Mouse (Mus musculus) stomach, embryonic 14.5 days (tissue): Measurements from ENCODE around the gene Fars2. TPM values are rescaled to one million over a fixed set of nuclear protein-coding genes. Genes with fewer than 3 reads are reported as not detected.

Experiments
- ATAC-seq: fragments of 200-750 bp; cut with Nextera tagmentation; 2 replicates; pipeline ENCODE4 v1.8.0; 2017; ENCODE audit warnings: low read depth, moderate TSS enrichment; ENCODE audit not compliant: insufficient number of reproducible peaks, insufficient read depth, low FRiP score
- H3K27ac ChIP-seq: fragments of 300-500 bp; sonication (generic); 2 replicates; pipeline ENCODE4 v1.5.1; 2014; ENCODE audit warnings: mild to moderate bottlenecking, low read length, moderate library complexity, mixed read lengths
- H3K27me3 ChIP-seq: fragments of 300-500 bp; sonication (generic); 2 replicates; pipeline ENCODE4 v1.6.1; 2014; ENCODE audit warnings: low read length, control low read depth, mixed read lengths; ENCODE audit not compliant: control insufficient read depth, insufficient read depth
- H3K36me3 ChIP-seq: fragments of 300-500 bp; sonication (generic); 2 replicates; pipeline ENCODE4 v1.6.1; 2014; ENCODE audit warnings: mild to moderate bottlenecking, control low read depth, low read length, moderate library complexity, mixed read lengths; ENCODE audit not compliant: control insufficient read depth, insufficient read depth
- H3K4me1 ChIP-seq: fragments of 300-500 bp; sonication (generic); 2 replicates; pipeline ENCODE4 v1.6.1; 2014; ENCODE audit warnings: low read length, control low read depth, mixed read lengths; ENCODE audit not compliant: control insufficient read depth, insufficient read depth
- H3K4me2 ChIP-seq: fragments of 300-500 bp; sonication (generic); replicated peaks from 2 replicates; pipeline ENCODE4 v1.6.1; 2014; ENCODE audit warnings: low read depth, low read length, control low read depth
- H3K4me3 ChIP-seq: fragments of 300-500 bp; sonication (generic); 2 replicates; pipeline ENCODE4 v1.5.1; 2014; ENCODE audit warnings: low read depth, low read length, control low read depth
- H3K9ac ChIP-seq: fragments of 300-500 bp; sonication (generic); replicated peaks from 2 replicates; pipeline ENCODE4 v1.6.1; 2014; ENCODE audit warnings: low read depth, mild to moderate bottlenecking, control low read depth, low read length, moderate library complexity, mixed read lengths
- H3K9me3 ChIP-seq: fragments of 300-500 bp; sonication (generic); 2 replicates; pipeline ENCODE4 v1.6.1; 2016; ENCODE audit warnings: low read depth, low read length, control low read depth; ENCODE audit not compliant: control insufficient read depth
- WGBS: fragments of 180-500 bp; shearing (Covaris S2); extraction: QIAGEN DNeasy Blood & Tissue Kit; methylation state at CpG from one replicate; pipeline ENCODE4 v1.1.7; 2014; 5-methylcytosine and 5-hydroxymethylcytosine counted together
- polyA plus RNA-seq: library from polyadenylated mRNA; unstranded; fragments of >200 nt; fragmentation: Nextera tagmentation; extraction: Ambion mirVana; gene quantifications from 2 replicates; pipeline ENCODE4 v1.2.1, GENCODE M21; 2014

The Fars2 gene
- polyA plus RNA-seq, 1 experiment from 2014 or later: 40.0 TPM

DNA sequence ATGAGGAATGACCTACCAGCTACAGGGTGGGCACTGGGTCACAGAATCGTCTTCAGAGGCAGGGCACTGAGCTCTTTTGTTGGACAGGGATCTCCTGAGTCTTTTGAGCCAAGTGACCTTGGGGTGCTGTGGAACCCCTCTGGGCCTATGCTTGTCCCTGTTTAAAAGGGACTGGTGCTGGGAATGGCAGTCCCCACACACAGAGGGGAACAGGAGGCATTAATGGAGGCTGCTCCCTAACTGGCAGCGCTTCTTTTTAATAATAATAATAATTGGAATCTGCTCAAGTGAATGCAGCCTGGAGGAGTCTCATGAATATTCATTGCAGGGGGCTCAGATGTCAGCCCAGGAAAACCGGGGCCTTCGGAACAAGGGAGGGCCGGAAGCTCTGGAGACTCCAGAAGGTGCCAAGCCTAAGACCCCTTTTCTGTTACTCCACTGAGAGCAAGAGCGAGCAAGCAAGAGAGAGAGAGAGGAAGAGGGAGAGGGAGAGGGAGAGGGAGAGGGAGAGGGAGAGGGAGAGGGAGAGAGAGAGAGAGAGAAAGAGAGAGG, 447.6 kb downstream of the Fars2 start:
- WGBS: 53% methylated on average over 6 of the region's 6 CpGs
- H3K4me1 ChIP-seq: no peaks in the 10 kb centered on the region
- no peak overlapping the region for H3K27ac ChIP-seq
- H3K9ac ChIP-seq: no peak overlapping the region
- H3K36me3 ChIP-seq: no peaks in the 10 kb centered on the region
- H3K4me2 ChIP-seq: no peak overlapping the region
- ATAC-seq: no peak
- H3K27me3 ChIP-seq: no peaks in the 10 kb centered on the region
- H3K4me3 ChIP-seq: no peak overlapping the region
- H3K9me3 ChIP-seq: no peaks in the 10 kb centered on the region

DNA sequence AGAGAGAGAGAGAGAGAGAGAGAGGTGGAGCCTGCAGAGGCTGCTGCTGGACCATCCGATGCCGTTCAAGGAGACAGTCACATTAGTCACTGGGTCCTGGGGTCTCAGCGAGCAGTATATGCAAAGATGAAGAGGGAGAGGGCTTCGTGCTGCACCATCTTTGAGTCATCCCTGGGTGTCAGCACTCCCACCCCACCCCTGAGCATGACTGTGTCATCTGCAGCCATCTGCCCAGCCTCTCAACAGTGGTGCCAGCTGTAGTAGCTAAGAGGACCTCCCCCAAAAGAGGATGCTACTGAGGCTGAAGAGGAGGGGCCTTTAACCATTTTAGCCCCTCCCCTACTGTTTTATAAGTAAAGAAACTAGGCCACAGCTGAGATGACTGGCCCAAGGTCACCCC, 459.6 kb downstream of the Fars2 start:
- H3K36me3 ChIP-seq: no peaks in the 10 kb centered on the region
- no peaks in the 10 kb centered on the region for H3K27me3 ChIP-seq
- ATAC-seq: no peak
- H3K4me1 ChIP-seq: no peaks in the 10 kb centered on the region
- WGBS: 37% methylated on average over 4 of the region's 4 CpGs
- H3K4me3 ChIP-seq: no peak overlapping the region
- H3K9ac ChIP-seq: no peak overlapping the region
- H3K4me2 ChIP-seq: no peak overlapping the region
- no peak overlapping the region for H3K27ac ChIP-seq
- no peaks in the 10 kb centered on the region for H3K9me3 ChIP-seq

DNA sequence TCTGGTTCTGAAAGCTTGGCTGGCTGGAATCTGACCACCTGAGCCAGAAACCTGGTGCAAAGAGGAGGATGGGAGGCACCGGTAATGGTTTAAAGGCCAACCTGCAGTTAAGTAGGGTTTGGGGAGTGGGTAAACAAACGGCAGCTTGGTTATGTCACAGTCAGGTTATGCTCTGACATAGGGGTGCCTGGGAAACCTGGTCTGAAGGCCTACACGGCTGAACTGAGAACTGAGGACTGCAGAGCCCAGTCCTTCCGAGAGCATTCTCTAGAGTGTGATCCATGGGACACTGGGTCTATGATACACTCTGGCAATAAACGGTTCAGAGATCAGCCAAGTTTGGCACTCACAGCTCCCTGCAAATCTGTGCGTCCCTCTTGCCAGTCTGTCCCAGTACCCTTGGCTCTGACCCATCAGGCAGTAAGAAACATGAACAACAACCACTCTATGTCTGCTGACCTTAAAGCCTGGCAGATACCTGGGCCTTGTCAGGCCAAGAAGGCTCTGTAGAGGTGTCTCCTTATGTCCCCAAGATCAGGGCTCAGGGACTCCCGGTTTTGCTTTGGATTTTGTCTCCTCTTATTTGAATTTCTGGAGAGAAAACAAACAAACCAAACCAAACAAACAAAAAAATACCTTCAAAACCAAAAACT, 460.8 kb downstream of the Fars2 start:
- ATAC-seq: 0 out of 2 replicates have a peak, but pooled peaks have one; percentile 10
- H3K36me3 ChIP-seq: no peaks in the 10 kb centered on the region
- H3K27ac ChIP-seq: no peak overlapping the region
- no peak overlapping the region; the same call in 1 of the 2 replicates for H3K9ac ChIP-seq
- peak overlapping the region; percentile 64 for H3K4me2 ChIP-seq
- H3K9me3 ChIP-seq: no peaks in the 10 kb centered on the region
- H3K27me3 ChIP-seq: no peaks in the 10 kb centered on the region
- WGBS: 35% methylated on average over 7 of the region's 7 CpGs
- H3K4me3 ChIP-seq: peak overlapping the region; percentile 47
- no peaks in the 10 kb centered on the region for H3K4me1 ChIP-seq

DNA sequence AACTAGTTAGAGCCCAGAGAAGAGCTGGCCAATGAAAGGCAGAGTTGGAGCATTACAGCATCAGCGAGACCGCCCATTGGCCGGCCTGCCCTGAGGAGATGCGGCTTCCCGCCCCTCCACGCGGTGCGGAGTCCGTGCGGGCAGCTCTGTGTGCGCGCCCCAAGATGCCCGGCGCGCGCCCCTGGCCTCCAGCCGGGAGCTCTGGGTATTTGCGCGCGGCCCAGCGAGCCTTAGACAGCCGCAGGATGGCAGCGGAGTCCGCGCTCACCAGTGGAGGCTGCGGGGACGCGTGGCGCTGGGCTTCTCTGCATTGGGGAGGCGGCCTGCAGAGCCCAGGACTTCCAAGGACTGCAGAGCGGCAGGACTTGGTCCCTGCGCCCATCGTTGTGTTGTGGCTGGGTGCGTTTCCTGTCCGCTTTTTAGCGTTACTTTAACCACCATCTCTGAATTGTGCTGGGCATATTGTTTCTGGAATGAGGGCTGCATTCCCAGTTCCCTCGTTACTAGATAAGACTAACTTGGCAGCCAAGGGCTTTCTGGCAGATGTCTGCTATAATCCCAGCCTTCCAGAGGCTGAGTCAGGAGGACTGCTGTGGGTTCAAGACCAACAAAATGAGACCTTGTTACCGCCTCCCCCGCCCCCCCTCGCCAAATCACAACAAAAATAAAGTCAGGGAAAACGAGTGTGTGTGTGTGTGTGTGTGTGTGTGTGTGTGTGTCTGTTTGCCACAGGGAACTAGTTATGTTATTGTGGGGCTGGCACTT, 461.5 kb downstream of the Fars2 start:
- Histone ChIP-seq H3K9ac (peak overlapping the region; percentile 57), H3K27ac (no peak overlapping the region), H3K36me3 (no peaks in the 10 kb centered on the region), H3K9me3 (no peaks in the 10 kb centered on the region), H3K4me1 (0 out of 2 replicates have a peak, but pooled peaks cover 2% of the 10 kb centered on the region), H3K27me3 (no peaks in the 10 kb centered on the region), H3K4me3 (peak overlapping the region; percentile 47), H3K4me2 (peak overlapping the region; percentile 64)
- 2% methylated on average over 41 of the region's 41 CpGs for WGBS
- peak; percentile 90 for ATAC-seq

DNA sequence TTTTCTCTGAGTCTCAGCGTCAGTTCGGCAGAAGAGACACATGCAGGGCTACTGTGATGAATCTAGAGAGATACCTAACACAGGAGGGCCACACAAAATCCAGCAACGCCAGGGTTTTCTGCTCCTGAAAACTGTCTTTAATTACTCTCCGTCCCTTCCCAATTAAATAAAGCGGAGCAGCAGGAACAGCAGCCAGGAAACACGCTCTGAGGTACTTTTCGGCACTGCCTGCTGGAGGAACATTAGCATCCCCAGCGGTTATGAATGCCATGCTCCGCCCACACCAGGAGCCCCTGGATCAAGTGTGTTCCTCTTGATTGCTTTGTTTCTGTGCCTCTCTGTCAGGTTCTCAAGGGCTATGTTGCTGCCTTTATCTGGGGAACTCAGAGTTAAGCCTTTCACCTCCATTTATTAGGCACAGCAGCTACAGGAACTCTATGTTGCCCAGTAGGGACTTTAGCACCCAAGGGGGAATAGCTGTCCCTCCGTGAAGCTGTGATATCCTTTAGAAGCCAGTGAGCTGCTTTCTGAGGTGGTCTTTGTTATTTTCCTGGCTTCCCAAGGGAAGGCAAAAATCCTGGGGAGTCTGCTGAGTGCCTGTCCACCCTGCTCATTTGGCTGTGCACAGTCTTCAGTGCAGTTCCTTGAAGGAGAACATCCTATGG, 465.3 kb downstream of the Fars2 start:
- 24% methylated on average over 10 of the region's 10 CpGs for WGBS
- Histone ChIP-seq H3K4me3 (no peak overlapping the region), H3K9me3 (0 out of 2 replicates have a peak, but pooled peaks cover 3% of the 10 kb centered on the region), H3K4me2 (no peak overlapping the region), H3K36me3 (no peaks in the 10 kb centered on the region), H3K27me3 (no peaks in the 10 kb centered on the region), H3K9ac (no peak overlapping the region), H3K4me1 (0 out of 2 replicates have a peak, but pooled peaks cover 2% of the 10 kb centered on the region), H3K27ac (no peak overlapping the region)
- ATAC-seq: no peak

DNA sequence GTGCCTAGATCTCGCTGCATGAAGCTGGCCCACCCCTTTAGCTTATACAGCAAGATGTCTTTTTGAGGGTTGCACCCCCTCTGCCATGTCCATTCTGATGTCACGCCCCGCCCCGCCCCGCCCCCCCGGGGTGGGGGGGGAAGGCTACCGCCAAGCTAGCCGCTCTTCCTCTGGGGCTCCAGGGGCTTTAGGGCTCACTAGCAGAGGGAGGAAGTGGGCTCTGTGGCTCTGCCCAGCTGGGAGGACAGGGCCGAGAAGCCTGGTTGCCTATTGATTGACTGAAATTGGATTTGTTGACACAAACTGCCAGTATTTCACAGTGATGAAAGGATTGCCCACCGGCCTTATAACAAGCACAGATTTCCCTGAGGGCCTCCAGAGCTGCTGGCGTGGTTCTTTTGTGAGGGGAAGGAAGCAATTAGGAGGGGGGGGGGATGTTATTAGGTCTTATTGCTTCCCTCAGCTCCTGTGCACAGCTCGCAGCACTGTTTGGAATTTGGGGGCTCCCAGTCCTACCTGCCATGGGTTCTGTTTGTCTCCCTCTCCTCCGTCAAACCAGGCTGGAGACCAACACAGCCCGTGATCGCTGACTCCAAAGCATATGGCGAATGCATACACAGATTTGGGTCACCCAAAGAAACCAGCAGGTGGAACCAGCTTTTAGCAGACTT, 466.4 kb downstream of the Fars2 start:
- ATAC-seq: no peak
- H3K4me2 ChIP-seq: 0 out of 2 replicates have a peak overlapping the region, but pooled peaks have one; percentile 17
- H3K9me3 ChIP-seq: 0 out of 2 replicates have a peak, but pooled peaks cover 3% of the 10 kb centered on the region
- H3K36me3 ChIP-seq: no peaks in the 10 kb centered on the region
- 0 out of 2 replicates have a peak, but pooled peaks cover 2% of the 10 kb centered on the region for H3K4me1 ChIP-seq
- 22% methylated on average over 16 of the region's 16 CpGs for WGBS
- H3K27ac ChIP-seq: no peak overlapping the region
- no peak overlapping the region for H3K4me3 ChIP-seq
- H3K9ac ChIP-seq: no peak overlapping the region
- H3K27me3 ChIP-seq: no peaks in the 10 kb centered on the region

DNA sequence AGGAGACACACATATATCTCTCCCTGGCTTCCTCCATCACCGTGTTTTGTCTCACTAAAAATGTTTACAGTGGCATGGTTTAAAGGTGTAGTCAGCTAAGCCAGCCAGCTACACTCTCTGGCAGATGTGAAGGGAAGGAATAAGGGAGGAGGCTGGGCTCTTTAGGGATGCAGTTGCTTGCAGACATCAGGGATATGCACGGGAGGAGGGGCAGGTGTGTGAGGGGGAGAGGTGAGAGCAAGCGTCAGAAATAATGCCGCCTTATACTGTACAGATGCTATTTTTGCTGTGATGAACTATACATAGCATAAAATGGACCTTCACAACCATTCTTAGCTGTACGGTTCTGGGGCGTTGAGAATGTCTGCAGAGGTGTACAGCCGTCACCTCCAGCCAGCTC, 467.0 kb downstream of the Fars2 start:
- Histone ChIP-seq H3K4me3 (no peak overlapping the region), H3K9ac (no peak overlapping the region), H3K9me3 (0 out of 2 replicates have a peak, but pooled peaks cover 3% of the 10 kb centered on the region), H3K4me2 (no peak overlapping the region), H3K27ac (no peak overlapping the region), H3K27me3 (no peaks in the 10 kb centered on the region), H3K36me3 (no peaks in the 10 kb centered on the region), H3K4me1 (0 out of 2 replicates have a peak, but pooled peaks cover 2% of the 10 kb centered on the region)
- 61% methylated on average over 7 of the region's 7 CpGs for WGBS
- ATAC-seq: no peak

DNA sequence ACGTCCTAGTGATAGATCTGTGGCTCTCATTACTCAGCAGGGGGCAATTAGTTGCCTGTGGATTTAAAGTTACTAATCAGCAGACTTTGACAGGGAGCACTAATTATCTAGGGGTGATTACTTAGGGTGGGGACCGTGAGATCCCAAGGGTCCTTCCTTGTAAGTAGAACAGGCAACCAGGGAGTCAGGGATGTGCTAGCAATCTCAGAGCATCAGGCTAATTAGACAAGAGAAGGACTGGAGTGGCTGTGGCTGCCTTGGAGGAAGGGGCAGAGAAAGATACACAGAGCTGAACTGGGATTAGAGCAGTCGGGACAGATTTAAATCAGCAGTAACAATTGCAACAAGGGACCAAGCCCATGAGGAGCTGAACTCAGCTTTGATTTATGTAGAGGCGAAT, 471.9 kb downstream of the Fars2 start:
- WGBS: 44% methylated on average over 4 of the region's 4 CpGs
- no peak overlapping the region for H3K9ac ChIP-seq

More for the DNA sequence above, 471.9 kb downstream of the Fars2 start:
- no peak for ATAC-seq
- no peak overlapping the region for H3K4me2 ChIP-seq
- H3K9me3 ChIP-seq: 0 out of 2 replicates have a peak, but pooled peaks cover 3% of the 10 kb centered on the region
- no peaks in the 10 kb centered on the region for H3K4me1 ChIP-seq
- H3K27me3 ChIP-seq: no peaks in the 10 kb centered on the region
- no peak overlapping the region for H3K27ac ChIP-seq
- H3K36me3 ChIP-seq: no peaks in the 10 kb centered on the region
- no peak overlapping the region for H3K4me3 ChIP-seq
